Mouse (Mus musculus): Measurements from ENCODE around the gene Ibtk.

The Ibtk gene

DNA sequence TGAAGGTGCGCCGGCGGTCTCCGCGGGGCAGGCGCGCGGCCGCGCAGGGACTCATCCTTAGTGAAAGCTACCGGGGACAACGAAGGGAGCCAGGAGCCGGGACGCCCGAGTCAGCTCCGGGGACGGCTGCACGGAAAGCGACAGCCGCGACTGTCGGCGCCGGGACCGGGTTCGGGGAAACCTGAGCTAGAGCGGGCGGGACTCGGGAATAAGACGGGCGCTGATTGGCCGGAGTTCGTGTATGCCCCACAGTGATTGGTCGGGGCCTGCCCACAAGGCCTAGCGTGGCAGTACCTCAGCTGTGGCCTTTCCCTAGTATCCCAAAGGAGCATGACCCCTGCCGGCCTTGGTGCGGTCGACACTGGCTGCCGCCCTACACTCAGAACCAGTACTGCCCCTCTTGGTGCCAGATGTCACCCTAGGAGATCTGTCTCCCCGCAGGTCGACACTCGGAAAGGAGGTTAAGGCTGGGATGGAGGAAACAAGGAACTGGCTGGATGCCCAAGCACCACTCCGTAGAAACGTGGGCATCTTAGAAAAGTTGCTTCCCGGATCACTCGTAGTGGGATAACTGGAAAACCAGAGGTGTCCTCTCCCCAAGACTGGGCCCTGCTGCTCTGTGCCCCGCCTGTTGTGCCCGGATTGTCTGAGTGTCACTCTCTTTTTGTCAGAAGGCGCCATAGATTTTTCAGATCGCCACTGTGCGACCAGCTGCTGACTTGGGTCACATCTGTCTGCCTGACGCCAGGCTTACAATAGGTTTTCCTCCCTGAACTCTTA is at the start of gene Ibtk:
Gene Ibtk (minus strand): TSS at position 193 of the 780 bp plus-strand sequence.
- peak; percentile 95 for DNase-seq (ENCODE audit: low read depth, low spot score)

- peak; percentile 72 for DNase-seq (ENCODE audit: low read depth, low spot score)
Observed at GRCm38 (mm10) chr9:85791521-85791920, 42.4 kb upstream of the Ibtk start.

DNA sequence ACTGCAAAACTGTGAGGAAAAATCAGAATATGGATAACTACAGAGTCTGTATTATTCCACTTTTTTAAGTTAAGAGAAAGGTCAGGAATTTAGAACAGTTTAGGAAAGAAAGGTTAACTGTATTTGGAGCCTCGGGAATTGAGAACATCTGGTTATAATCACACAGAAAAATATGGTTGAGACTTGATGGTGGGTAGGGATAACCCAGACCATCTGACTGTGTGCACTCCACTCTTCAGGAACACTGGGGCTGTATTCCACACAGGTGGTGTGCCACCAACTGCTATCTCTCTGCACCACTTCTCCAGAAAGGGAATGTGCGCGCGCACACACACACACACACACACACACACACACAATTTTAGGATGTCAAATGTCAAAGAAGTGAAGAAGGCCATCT is 31.1 kb upstream of the Ibtk start:
- DNase-seq (ENCODE audit: low read depth, low spot score) = no peak

GRCm38 (mm10) chr9:85779458-85779857 is 30.3 kb upstream of the Ibtk start:
- peak; percentile 42 for DNase-seq (ENCODE audit: low read depth, low spot score)

DNA sequence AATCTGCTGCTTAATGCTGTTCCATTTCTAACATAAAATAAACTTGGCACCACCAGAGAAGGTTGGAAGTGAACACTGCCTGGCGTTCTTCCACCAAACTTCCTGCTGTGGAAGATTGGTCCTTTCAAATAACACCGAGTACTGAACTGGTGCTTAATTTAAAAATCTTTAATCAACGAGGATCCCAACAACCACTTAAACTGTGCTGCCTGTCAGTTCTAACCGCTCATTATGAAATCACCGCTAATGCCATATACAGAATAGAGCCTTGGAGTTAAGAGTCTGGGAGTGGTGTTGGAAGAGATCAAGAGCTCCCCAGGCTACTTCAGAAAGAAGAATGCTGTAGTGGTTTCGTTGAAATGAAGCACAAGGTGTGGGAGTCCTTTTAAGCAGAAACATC is 28.4 kb upstream of the Ibtk start:
- DNase-seq (ENCODE audit: low read depth, low spot score) = no peak

DNA sequence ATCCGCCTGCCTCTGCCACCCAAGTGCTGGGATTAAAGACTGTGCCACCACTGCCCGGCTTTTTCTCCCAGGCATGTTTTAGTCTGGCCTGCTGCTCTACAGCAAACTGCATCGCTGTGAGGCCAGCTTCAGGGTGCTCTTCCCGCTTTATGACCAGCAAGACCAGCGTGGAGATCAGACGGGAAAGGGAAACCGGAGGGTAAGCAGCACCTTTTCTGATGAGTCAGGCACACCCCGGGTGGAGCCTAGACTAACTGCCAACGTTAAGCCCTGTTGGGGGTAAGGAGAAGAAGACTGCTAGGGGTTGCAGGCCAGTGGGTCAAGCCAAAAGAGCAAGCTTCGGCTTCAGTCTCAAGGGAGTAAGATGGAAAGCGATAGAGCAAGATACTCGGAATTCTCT is 23.1 kb upstream of the Ibtk start:
- peak; percentile 8 for DNase-seq (ENCODE audit: low read depth, low spot score)

DNA sequence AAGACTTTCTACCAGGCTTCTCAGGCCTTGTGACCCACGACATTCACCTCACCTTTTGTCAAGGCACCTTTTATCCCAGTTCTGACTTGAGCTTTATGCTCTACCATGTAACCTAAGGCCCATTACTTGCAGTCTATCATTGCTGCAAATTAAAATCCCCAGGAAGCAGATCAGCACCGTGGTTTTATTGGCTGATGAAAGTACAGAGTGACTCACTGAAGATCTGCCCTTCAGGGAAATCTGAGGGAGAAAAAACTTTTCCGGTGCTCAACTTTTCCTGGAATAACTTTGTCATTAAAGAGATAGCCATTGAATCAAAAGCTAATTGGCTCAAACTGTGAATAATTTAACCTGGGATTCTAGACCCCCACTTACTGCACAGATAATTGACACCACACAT is 22.3 kb upstream of the Ibtk start:
- DNase-seq (ENCODE audit: low read depth, low spot score) = no peak

- no peak for DNase-seq (ENCODE audit: low read depth, low spot score)
Observed at GRCm38 (mm10) chr9:85770369-85770768, 21.2 kb upstream of the Ibtk start.

- DNase-seq (ENCODE audit: low read depth, low spot score) = no peak
Observed at GRCm38 (mm10) chr9:85769057-85769789, 20.1 kb upstream of the Ibtk start.

GRCm38 (mm10) chr9:85767255-85767654 is 18.1 kb upstream of the Ibtk start:
- no peak for DNase-seq (ENCODE audit: low read depth, low spot score)

DNA sequence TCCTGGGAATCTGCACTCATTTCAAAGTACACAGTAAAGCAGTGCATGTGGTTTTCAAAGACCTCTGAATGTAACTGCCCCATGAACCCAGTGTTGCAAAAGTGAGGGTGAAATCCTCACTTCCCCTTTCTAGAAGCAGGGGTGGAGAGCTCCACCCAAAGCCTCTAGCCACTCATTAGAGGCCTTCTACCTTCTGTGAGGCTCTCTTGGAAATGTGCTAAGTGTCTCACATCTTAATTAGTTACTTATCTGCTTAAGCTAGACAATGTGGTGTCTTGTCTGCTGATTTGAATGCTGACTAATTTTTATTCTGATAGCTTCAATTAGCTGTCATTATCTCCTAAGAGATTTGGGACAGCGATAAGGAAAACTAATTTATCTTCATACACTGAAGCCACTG is 13.3 kb upstream of the Ibtk start:
- no peak for DNase-seq (ENCODE audit: low read depth, low spot score)

- no peak for DNase-seq (ENCODE audit: low read depth, low spot score)
Observed at GRCm38 (mm10) chr9:85750797-85751196, 1.7 kb upstream of the Ibtk start.

GRCm38 (mm10) chr9:85749922-85750509 is 882 bp upstream of the Ibtk start:
- DNase-seq (ENCODE audit: low read depth, low spot score) = no peak

- DNase-seq (ENCODE audit: low read depth, low spot score) = peak; percentile 85
Observed at GRCm38 (mm10) chr9:85748204-85749141, 661 bp downstream of the Ibtk start.

- DNase-seq (ENCODE audit: low read depth, low spot score) = no peak
Observed at GRCm38 (mm10) chr9:85745566-85745965, 3.6 kb downstream of the Ibtk start.

DNA sequence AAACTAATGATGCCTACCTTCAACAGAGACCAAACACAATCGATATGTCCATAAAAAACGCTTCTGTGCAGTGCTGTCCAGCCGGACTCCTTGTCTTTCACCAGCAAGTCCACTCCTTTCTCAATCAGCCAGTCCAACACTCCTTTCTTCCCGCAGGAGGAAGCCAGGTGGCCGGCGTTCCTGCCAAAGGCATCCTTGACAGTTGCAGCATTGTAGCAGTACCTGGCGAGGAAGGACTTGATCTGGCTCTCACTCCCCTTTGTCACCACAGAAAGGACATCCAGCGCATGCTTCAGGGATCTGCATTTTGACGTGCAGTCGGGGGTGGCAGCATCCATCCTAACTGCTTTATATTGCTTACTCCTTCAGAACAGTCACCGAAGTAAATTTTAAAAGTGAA is 5.8 kb downstream of the Ibtk start:
- no peak for DNase-seq (ENCODE audit: low read depth, low spot score)

DNA sequence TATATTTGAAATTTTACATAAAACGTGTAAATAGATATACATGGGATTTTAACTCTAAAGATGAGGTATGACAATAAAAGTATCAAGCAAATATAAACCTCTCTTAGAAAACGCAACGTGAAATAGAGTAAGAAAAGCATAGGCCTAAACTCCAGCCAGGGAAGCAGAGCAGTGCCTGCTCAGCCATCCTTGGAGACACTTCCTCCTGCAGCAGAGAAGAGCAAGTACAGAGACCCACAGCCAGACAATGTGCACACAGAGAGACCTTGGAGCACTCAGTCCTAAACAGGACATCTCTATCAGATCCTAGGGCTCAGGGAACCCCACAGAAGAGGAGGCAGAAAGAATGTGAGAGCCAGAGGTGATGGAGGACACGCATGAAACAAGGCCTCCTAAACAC is 7.0 kb downstream of the Ibtk start:
- no peak for DNase-seq (ENCODE audit: low read depth, low spot score)

- no peak for DNase-seq (ENCODE audit: low read depth, low spot score)
Observed at GRCm38 (mm10) chr9:85739279-85739678, 9.9 kb downstream of the Ibtk start.

DNA sequence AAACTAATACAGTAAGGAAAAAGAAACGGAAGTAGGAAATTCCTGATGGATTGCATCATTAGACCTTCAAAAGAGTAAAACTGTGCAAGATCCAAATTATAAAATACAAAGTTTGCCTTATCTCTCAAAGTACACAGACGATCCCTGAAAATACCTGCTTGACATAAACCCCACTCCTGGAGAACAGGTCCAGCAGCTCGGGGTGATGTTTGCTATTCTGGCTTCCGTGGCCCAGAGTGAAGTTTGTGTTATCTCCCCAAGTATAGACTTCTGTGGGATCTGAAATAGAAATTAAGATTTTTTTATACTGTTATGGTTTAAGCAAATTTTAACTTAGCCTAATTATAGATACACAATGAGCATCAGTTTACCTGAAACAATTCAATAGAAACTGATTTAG is 14.3 kb downstream of the Ibtk start:
- DNase-seq (ENCODE audit: low read depth, low spot score) = no peak

DNA sequence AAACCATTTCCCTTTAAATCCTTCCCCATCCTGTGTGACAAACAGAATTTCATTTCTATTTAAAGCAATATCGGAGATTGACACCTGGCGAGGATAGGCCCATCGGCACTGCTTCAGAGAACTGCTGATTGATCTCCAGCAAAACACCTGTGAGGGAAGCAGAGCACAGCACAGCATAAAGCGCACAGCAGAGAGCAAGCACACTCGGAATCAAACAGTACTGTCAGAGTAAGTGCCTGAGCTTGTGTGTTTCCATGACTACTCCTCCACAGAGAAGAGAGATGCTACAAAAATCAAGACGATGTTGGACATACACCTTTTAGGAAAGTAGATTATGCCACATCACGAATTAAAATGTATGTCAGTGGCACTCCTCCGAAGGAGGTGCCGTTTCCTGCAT is 25.1 kb downstream of the Ibtk start:
- no peak for DNase-seq (ENCODE audit: low read depth, low spot score)

DNA sequence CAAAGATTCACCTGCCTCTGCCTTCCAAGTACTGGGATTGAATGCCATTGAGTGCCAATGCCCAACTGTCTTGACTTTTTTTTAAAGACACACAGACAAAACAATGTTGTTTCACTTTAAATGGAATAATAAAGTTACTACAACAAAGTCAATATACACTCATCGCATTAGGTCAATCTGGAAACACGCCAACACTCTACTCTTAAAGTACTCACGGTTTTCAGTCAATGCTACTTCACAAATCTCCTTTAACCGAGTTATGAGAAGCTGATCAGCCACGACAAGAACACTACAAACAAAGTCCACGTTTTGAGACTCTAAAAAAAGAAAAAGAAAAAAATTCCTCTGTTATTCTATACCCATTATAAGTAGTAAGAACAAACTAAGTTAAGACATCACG is 31.8 kb downstream of the Ibtk start:
- DNase-seq (ENCODE audit: low read depth, low spot score) = no peak

DNA sequence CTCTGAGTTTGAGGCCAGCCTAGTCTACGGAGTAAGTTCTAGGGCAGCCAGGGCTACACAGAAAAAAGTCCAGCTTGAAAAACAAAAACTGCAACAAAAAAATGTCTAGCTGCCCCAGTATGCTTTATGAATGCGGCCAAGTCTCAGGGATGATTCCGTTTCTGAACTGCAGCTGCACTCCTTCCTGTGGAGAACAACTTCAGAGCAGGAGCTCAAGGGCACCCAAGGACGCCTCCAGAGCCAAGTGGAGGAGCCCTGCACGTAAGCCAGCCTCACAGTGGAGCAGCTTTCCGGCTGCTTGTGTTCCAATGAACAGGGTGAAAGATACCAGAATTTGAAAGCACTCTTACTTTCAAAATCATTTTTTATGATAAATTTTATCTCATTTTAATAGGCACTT is 41.8 kb downstream of the Ibtk start:
- DNase-seq (ENCODE audit: low read depth, low spot score) = peak; percentile 41
